Mouse (Mus musculus) CH12.LX (cell line): ENCODE measurements around the gene Tmem131l. TPM values are rescaled to one million over a fixed set of nuclear protein-coding genes. Genes with fewer than 3 reads are reported as not detected.
"Not testable (repeated sequence)": the region's sequence is repeated elsewhere in the genome, so short reads cannot be mapped to it uniquely, and the experiment has no call there.

Experiments used
- DNase-seq: peaks from one replicate; pipeline ENCODE4 v3.0.0-alpha.2; 2013; ENCODE audit errors: extremely low read depth
- H3K27ac ChIP-seq: 2 replicates; pipeline ENCODE4 v1.5.1; 2012; ENCODE audit warnings: low read depth, mild to moderate bottlenecking, control low read depth, moderate library complexity; ENCODE audit not compliant: insufficient read depth
- H3K27me3 ChIP-seq: replicated peaks from 2 replicates; pipeline ENCODE3; 2012; ENCODE audit warnings: inconsistent platforms
- H3K36me3 ChIP-seq, 2 experiments: replicated peaks in 1 of 2; 2 replicates each; pipeline versions ENCODE3 to v1.6.1; 2012; ENCODE audit warnings: inconsistent platforms in 1 of 2, low read length in 1 of 2, mild to moderate bottlenecking in 1 of 2, mixed read lengths in 1 of 2, moderate library complexity in 1 of 2; ENCODE audit not compliant: control insufficient read depth in 1 of 2, insufficient read depth in 1 of 2
- H3K4me1 ChIP-seq, 2 experiments: 2 replicates each; pipeline ENCODE4 v1.6.1; 2012; ENCODE audit warnings: inconsistent platforms in 1 of 2, moderate library complexity in 1 of 2; ENCODE audit not compliant: insufficient read depth in 2 of 2, control insufficient read depth in 1 of 2
- H3K4me2 ChIP-seq: 2 replicates; pipeline ENCODE4 v1.6.1; 2012; ENCODE audit warnings: low read depth, mild to moderate bottlenecking, control low read depth; ENCODE audit not compliant: poor library complexity, insufficient read depth, severe bottlenecking
- H3K4me3 ChIP-seq, 3 experiments: fragments of 150-350 bp in 1 of 3; sonication (generic) in 1 of 3; replicated peaks in 1 of 3; 2 replicates each; pipeline versions ENCODE3 to v1.5.1; 2011 to 2012; ENCODE audit warnings: low read depth in 2 of 3, low read length in 2 of 3, mild to moderate bottlenecking in 2 of 3, moderate library complexity in 2 of 3, control low read depth in 1 of 3, improper control_type of control experiment in 1 of 3, inconsistent platforms in 1 of 3, mixed read lengths in 1 of 3; ENCODE audit not compliant: poor library complexity in 1 of 3
- H3K79me2 ChIP-seq: replicated peaks from 2 replicates; pipeline ENCODE4 v1.6.1; 2012; ENCODE audit warnings: mild to moderate bottlenecking, moderate library complexity; ENCODE audit not compliant: control insufficient read depth, poor library complexity, insufficient read depth, severe bottlenecking; ENCODE audit errors: extremely low read depth
- H3K9ac ChIP-seq: 2 replicates; pipeline ENCODE4 v1.6.1; 2012; ENCODE audit warnings: low read depth, mild to moderate bottlenecking, control low read depth, moderate library complexity; ENCODE audit not compliant: insufficient read depth
- H3K9me3 ChIP-seq: replicated peaks from 2 replicates; pipeline ENCODE3; 2012; ENCODE audit warnings: low read length, inconsistent platforms, mixed read lengths
- BHLHE40 ChIP-seq: IDR thresholded peaks from 2 replicates; pipeline ENCODE4 v1.6.1; 2011; ENCODE audit warnings: mild to moderate bottlenecking, low read depth, low read length, improper control_type of control experiment
- CHD1 ChIP-seq: IDR thresholded peaks from 2 replicates; pipeline ENCODE4 v1.6.1; 2012; ENCODE audit warnings: low read depth, low read length, improper control_type of control experiment, inconsistent platforms
- CHD2 ChIP-seq: IDR thresholded peaks from 2 replicates; pipeline ENCODE4 v1.6.1; 2011; ENCODE audit warnings: low read length, improper control_type of control experiment
- ELF1 ChIP-seq: IDR thresholded peaks from 2 replicates; pipeline ENCODE4 v1.6.1; 2014; ENCODE audit warnings: low read depth, mild to moderate bottlenecking, inconsistent platforms, low read length, improper control_type of control experiment
- EP300 ChIP-seq: IDR thresholded peaks from 2 replicates; pipeline ENCODE4 v1.6.1; 2011; ENCODE audit warnings: low read length, improper control_type of control experiment
- ETS1 ChIP-seq: conservative IDR thresholded peaks from 2 replicates; pipeline ENCODE4 v1.6.1; 2012; ENCODE audit warnings: low read depth, mild to moderate bottlenecking, inconsistent platforms, low read length, improper control_type of control experiment, moderate library complexity
- HCFC1 ChIP-seq: IDR thresholded peaks from 2 replicates; pipeline ENCODE4 v1.6.1; 2012; ENCODE audit warnings: low read depth, mild to moderate bottlenecking, inconsistent platforms, low read length, improper control_type of control experiment
- JUND ChIP-seq: conservative IDR thresholded peaks from 2 replicates; pipeline ENCODE4 v1.6.1; 2011; ENCODE audit warnings: low read depth, low read length, improper control_type of control experiment
- MAFK ChIP-seq: IDR thresholded peaks from 2 replicates; pipeline ENCODE4 v1.6.1; 2011; ENCODE audit warnings: low read length, improper control_type of control experiment; ENCODE audit not compliant: insufficient replicate concordance
- NELFE ChIP-seq: IDR thresholded peaks from 2 replicates; pipeline ENCODE4 v1.6.1; 2011; ENCODE audit warnings: low read depth, low read length, improper control_type of control experiment
- POLR2A ChIP-seq: IDR thresholded peaks from 2 replicates; pipeline ENCODE4 v1.6.1; 2011; ENCODE audit warnings: low read depth, mild to moderate bottlenecking, improper control_type of control experiment, low read length
- POLR2AphosphoS2 ChIP-seq: IDR thresholded peaks from 2 replicates; pipeline ENCODE4 v1.6.1; 2011; ENCODE audit warnings: low read depth, low read length, improper control_type of control experiment
- TBP ChIP-seq: conservative IDR thresholded peaks from 2 replicates; pipeline ENCODE4 v1.6.1; 2011; ENCODE audit warnings: low read depth, low read length, improper control_type of control experiment
- UBTF ChIP-seq: IDR thresholded peaks from 2 replicates; pipeline ENCODE4 v1.6.1; 2012; ENCODE audit warnings: low read depth, mild to moderate bottlenecking, inconsistent platforms, low read length, improper control_type of control experiment, moderate library complexity
- USF1 ChIP-seq: IDR thresholded peaks from 2 replicates; pipeline ENCODE4 v1.6.1; 2014; ENCODE audit warnings: low read depth, mild to moderate bottlenecking, inconsistent platforms, low read length, improper control_type of control experiment
- USF2 ChIP-seq: conservative IDR thresholded peaks from 2 replicates; pipeline ENCODE4 v1.6.1; 2011; ENCODE audit warnings: low read depth, low read length, improper control_type of control experiment
- ZKSCAN1 ChIP-seq: IDR thresholded peaks from 2 replicates; pipeline ENCODE4 v1.6.1; 2012; ENCODE audit warnings: low read depth, inconsistent platforms, low read length, improper control_type of control experiment, borderline replicate concordance
- ZMIZ1 ChIP-seq: IDR thresholded peaks from 2 replicates; pipeline ENCODE4 v1.6.1; 2012; ENCODE audit warnings: low read depth, mild to moderate bottlenecking, inconsistent platforms, low read length, improper control_type of control experiment
- ZNF384 ChIP-seq: IDR thresholded peaks from 2 replicates; pipeline ENCODE4 v1.6.1; 2012; ENCODE audit warnings: low read depth, low read length, improper control_type of control experiment, inconsistent platforms
- dilution Hi-C: fragments of 300-500 bp; cut with MboI; formaldehyde crosslinking; loops from 2 replicates; pipeline ENCODE4 v1.14.3; 2020; ENCODE audit warnings: low sequenced_read_pairs; ENCODE audit not compliant: extremely low pct_unique_long_range_greater_than_20kb, extremely low pct_ligation_motif_present
- in situ Hi-C: fragments of 300-500 bp; cut with MboI; formaldehyde crosslinking; loops from 3 replicates; pipeline ENCODE4 v1.14.3; 2019; ENCODE audit warnings: low sequenced_read_pairs, low pct_ligation_motif_present, low pct_unique_long_range_greater_than_20kb, mixed read lengths
- polyA plus RNA-seq: library from polyadenylated mRNA; unstranded; fragments of >175 nt; gene quantifications from 2 replicates; pipeline ENCODE4 v1.2.1, GENCODE M21; 2012; ENCODE audit warnings: low read depth; ENCODE audit not compliant: insufficient read length
- total RNA-seq, 2 experiments: library from RNA; depleted of rRNA; stranded (reverse); fragments of 300-350 nt in 1 of 2; fragments of >200 nt in 1 of 2; gene quantifications; 2 replicates each; pipeline ENCODE4 v1.2.3; 2012 to 2014

The Tmem131l gene
- total and polyA plus RNA-seq, 3 experiments = 32.7 to 89.7 (median 37.1) TPM

DNA sequence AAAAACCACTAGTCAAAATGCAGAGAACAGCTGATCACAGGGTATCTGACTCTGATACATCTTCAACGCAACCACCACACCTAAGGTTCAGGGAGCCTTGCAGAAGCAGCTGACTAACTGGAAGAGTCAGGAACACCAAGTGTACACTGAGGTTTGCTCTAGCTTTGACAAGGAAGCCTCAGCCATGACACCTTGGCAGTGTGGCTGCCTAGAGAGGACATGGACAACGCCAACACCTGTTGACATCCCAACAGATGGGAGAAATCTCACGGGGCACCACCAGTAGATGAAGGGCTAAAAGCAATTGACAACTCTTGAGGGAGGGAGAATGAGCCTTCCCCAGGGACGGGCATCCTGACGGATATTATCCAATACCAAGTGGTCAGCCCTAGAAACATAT, 144.9 kb downstream of the Tmem131l start:
- no peak overlapping the region for H3K4me3 ChIP-seq
- peaks cover 0 to 13% of the 10 kb centered on the region in 2 experiments; a peak in 2 of 4 replicates for H3K4me1 ChIP-seq
- no peaks in the 10 kb centered on the region for H3K27me3 ChIP-seq
- in situ Hi-C loops = loop anchor here (10.0 kb wide), 1 partner anchor 90 kb away; no protein-coding TSS in a partner anchor
- no peak for DNase-seq
- H3K79me2 ChIP-seq = no peaks in the 10 kb centered on the region
- H3K9me3 ChIP-seq = peaks cover 2% of the 10 kb centered on the region
- no peak for TF ChIP-seq MAFK
- TF ChIP-seq BHLHE40 = no peak
- TF ChIP-seq UBTF = no peak
- no peak for TF ChIP-seq EP300
- no peak for TF ChIP-seq TBP
- TF ChIP-seq NELFE = no peak
- no peak for TF ChIP-seq POLR2A
- TF ChIP-seq POLR2AphosphoS2 = no peak
- no peak for TF ChIP-seq ZKSCAN1
- TF ChIP-seq ZNF384 = no peak
- TF ChIP-seq JUND = no peak
- TF ChIP-seq HCFC1 = no peak
- no peak for TF ChIP-seq ETS1
- no peak for TF ChIP-seq CHD2
- TF ChIP-seq ELF1 = no peak
- TF ChIP-seq USF2 = no peak
- no peak for TF ChIP-seq ZMIZ1
- no peak for TF ChIP-seq USF1
- dilution Hi-C loops = no loop called here
- H3K4me2 ChIP-seq = no peak overlapping the region
- no peak overlapping the region for H3K27ac ChIP-seq
- H3K9ac ChIP-seq = no peak overlapping the region
- H3K36me3 ChIP-seq = peaks cover 23 to 50% of the 10 kb centered on the region in 2 experiments

GRCm38 (mm10) chr3:83885163-83885562, 154.8 kb downstream of the Tmem131l start:
- Histone ChIP-seq H3K9ac (no peak overlapping the region), H3K79me2 (no peaks in the 10 kb centered on the region), H3K36me3 (no peaks in the 10 kb centered on the region), H3K27ac (no peak overlapping the region), H3K27me3 (no peaks in the 10 kb centered on the region), H3K9me3 (no peaks in the 10 kb centered on the region), H3K4me3 (no peak overlapping the region), H3K4me1 (peaks cover 0 to 2% of the 10 kb centered on the region in 2 experiments; a peak in 1 of 4 replicates), H3K4me2 (no peak overlapping the region)
- no peak for TF ChIP-seq CHD1
- no peak for TF ChIP-seq USF1
- dilution Hi-C loops = no loop called here
- DNase-seq = no peak
- in situ Hi-C loops = no loop called here

DNA sequence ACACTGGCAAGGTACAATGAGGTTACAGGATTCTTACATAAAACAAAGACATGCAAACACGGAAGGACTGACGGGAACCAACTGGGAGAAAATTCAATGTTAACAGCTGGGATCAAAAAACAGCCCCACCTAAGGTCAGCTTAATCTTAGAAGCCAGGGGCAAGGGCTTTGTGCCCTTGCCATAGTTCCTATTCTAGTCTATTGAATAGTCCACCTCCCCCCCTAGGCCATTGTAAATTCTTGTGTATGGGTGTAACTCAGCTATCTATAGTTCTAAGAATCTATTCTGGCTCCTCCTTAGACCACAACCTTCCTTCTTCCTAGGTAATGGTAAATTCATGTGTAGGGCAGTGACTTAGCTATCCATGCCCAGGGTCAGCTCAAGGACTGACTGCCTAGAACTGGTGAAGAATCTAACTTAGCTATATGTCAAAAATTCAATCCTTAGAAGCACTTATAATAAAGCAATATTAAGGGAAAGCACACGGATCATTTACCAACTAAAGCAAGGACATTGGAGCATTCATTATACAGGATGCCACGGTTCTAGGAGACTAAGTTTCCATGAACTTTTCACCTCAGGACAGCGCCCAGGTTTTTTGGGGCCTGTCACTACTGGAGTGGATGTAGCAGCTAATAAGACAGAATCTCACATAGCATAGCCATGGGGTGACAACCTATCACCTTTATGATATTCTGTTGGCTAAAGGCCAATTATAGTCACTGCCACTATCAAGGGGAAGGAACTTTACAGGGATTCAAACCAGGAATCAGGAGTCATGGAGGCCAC, 160.5 kb downstream of the Tmem131l start:
- H3K9me3 ChIP-seq, in situ Hi-C loops, H3K4me3 ChIP-seq, H3K27ac ChIP-seq, H3K27me3 ChIP-seq, H3K4me1 ChIP-seq, H3K9ac ChIP-seq, H3K4me2 ChIP-seq, H3K36me3 ChIP-seq, DNase-seq, dilution Hi-C loops, H3K79me2 ChIP-seq: not testable (repeated sequence)
